Mouse (Mus musculus): ENCODE results near the gene Daam1. TPM values are rescaled to one million over a fixed set of nuclear protein-coding genes. Genes with fewer than 3 reads are reported as not detected.
A peak's percentile ranks its signal among the peaks of the same experiment; 100 is the strongest.

Daam1 gene
- polyA plus RNA-seq, 1 experiment from 2014 or later = 8.5 TPM

- H3K9me3 ChIP-seq (ENCODE audit: control insufficient read depth, low read length) = no peaks in the 10 kb centered on the region
- ATAC-seq (ENCODE audit: insufficient number of reproducible peaks, low FRiP score, low TSS enrichment, low read depth) = peak; percentile 8; the same call in 1 of the 2 replicates
- H3K4me2 ChIP-seq (ENCODE audit: low read depth, severe bottlenecking) = no peak overlapping the region
- no peak overlapping the region for H3K4me3 ChIP-seq (ENCODE audit: low read depth, low read length)
- WGBS = 37% methylated on average over 10 of the region's 10 CpGs
- no peaks in the 10 kb centered on the region for H3K36me3 ChIP-seq (ENCODE audit: control insufficient read depth, insufficient read depth, low read length)
- no peak overlapping the region for H3K9ac ChIP-seq (ENCODE audit: low read length)
- H3K4me1 ChIP-seq (ENCODE audit: control insufficient read depth, insufficient read depth, low read length) = peaks cover 22% of the 10 kb centered on the region
- peak; percentile 38 for DNase-seq (ENCODE audit: low spot score)
- H3K27me3 ChIP-seq (ENCODE audit: control insufficient read depth, insufficient read depth, low read length) = no peaks in the 10 kb centered on the region
- H3K27ac ChIP-seq (replicated peaks; ENCODE audit: low read depth, low read length) = peak overlapping the region; percentile 15; the same call in 1 of the 2 replicates
Observed at GRCm38 (mm10) chr12:71855730-71856479, 25.0 kb downstream of the Daam1 start.

- no peak overlapping the region for H3K4me2 ChIP-seq (ENCODE audit: low read depth, severe bottlenecking)
- no peak overlapping the region for H3K4me3 ChIP-seq (ENCODE audit: low read depth, low read length)
- H3K4me1 ChIP-seq (ENCODE audit: control insufficient read depth, insufficient read depth, low read length) = peaks cover 23% of the 10 kb centered on the region
- H3K36me3 ChIP-seq (ENCODE audit: control insufficient read depth, insufficient read depth, low read length) = no peaks in the 10 kb centered on the region
- H3K9ac ChIP-seq (ENCODE audit: low read length) = no peak overlapping the region
- H3K9me3 ChIP-seq (ENCODE audit: control insufficient read depth, low read length) = no peaks in the 10 kb centered on the region
- DNase-seq (ENCODE audit: low spot score) (no peak), ATAC-seq (ENCODE audit: insufficient number of reproducible peaks, low FRiP score, low TSS enrichment, low read depth) (no peak)
- H3K27ac ChIP-seq (replicated peaks; ENCODE audit: low read depth, low read length) = no peak overlapping the region
- no peaks in the 10 kb centered on the region for H3K27me3 ChIP-seq (ENCODE audit: control insufficient read depth, insufficient read depth, low read length)
Observed at GRCm38 (mm10) chr12:71856480-71856754, 25.5 kb downstream of the Daam1 start.

- H3K9me3 ChIP-seq (ENCODE audit: control insufficient read depth, low read length) = no peaks in the 10 kb centered on the region
- H3K27ac ChIP-seq (replicated peaks; ENCODE audit: low read depth, low read length) = no peak overlapping the region
- DNase-seq (ENCODE audit: low spot score) (no peak), ATAC-seq (ENCODE audit: insufficient number of reproducible peaks, low FRiP score, low TSS enrichment, low read depth) (no peak)
- WGBS = 82% methylated on average over 5 of the region's 5 CpGs
- H3K4me3 ChIP-seq (ENCODE audit: low read depth, low read length) = no peak overlapping the region
- H3K36me3 ChIP-seq (ENCODE audit: control insufficient read depth, insufficient read depth, low read length) = no peaks in the 10 kb centered on the region
- H3K4me1 ChIP-seq (ENCODE audit: control insufficient read depth, insufficient read depth, low read length) = peaks cover 32% of the 10 kb centered on the region
- H3K27me3 ChIP-seq (ENCODE audit: control insufficient read depth, insufficient read depth, low read length) = no peaks in the 10 kb centered on the region
- no peak overlapping the region for H3K9ac ChIP-seq (ENCODE audit: low read length)
- H3K4me2 ChIP-seq (ENCODE audit: low read depth, severe bottlenecking) = no peak overlapping the region
Observed at GRCm38 (mm10) chr12:71859096-71859495, 28.2 kb downstream of the Daam1 start.

DNA sequence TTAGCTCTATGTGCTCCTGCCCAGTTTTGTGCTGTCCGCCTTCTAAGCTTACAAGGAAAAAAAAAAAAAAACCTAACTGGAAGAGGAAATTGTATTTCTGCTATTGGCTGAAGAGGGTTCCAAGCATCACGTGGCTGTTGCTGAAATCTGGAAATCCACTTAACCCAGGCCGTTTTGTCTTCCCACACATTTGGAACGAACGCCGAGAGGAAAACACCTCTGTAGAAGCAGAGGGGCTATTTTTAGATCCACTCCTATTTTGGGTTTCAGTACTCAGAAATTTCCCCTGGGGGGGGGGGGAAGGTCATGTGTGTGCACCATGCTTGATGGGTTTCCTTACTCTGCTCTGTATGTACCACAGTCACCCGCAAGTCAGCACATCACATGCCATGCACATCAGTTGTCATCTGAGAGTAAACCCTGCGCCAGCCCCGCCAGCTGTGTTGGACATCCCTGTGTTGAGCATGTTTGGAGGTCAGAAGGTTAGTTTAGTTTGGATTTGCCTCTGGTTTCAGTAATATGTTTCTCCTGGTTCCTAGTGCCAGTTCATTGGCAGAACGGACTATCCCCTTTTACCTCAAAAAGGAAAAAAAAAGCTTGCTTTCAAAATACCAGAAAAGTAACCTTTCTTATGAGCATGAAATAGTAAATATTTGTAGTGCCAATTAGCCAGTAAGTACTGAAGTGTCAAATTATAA is 33.1 kb downstream of the Daam1 start:
- Histone ChIP-seq H3K27ac (replicated peaks; ENCODE audit: low read depth, low read length) (no peak overlapping the region; the same call in 1 of the 2 replicates), H3K9me3 (ENCODE audit: control insufficient read depth, low read length) (no peaks in the 10 kb centered on the region), H3K27me3 (ENCODE audit: control insufficient read depth, insufficient read depth, low read length) (no peaks in the 10 kb centered on the region), H3K9ac (ENCODE audit: low read length) (no peak overlapping the region), H3K4me2 (ENCODE audit: low read depth, severe bottlenecking) (no peak overlapping the region), H3K4me3 (ENCODE audit: low read depth, low read length) (no peak overlapping the region), H3K4me1 (ENCODE audit: control insufficient read depth, insufficient read depth, low read length) (peaks cover 29% of the 10 kb centered on the region), H3K36me3 (ENCODE audit: control insufficient read depth, insufficient read depth, low read length) (no peaks in the 10 kb centered on the region)
- peak; percentile 48 for DNase-seq (ENCODE audit: low spot score)
- 56% methylated on average over 10 of the region's 10 CpGs for WGBS
- peak; percentile 59; the same call in 1 of the 2 replicates for ATAC-seq (ENCODE audit: insufficient number of reproducible peaks, low FRiP score, low TSS enrichment, low read depth)

GRCm38 (mm10) chr12:71864544-71864897 is 33.6 kb downstream of the Daam1 start:
- Histone ChIP-seq H3K4me1 (ENCODE audit: control insufficient read depth, insufficient read depth, low read length) (peaks cover 29% of the 10 kb centered on the region), H3K27ac (replicated peaks; ENCODE audit: low read depth, low read length) (no peak overlapping the region), H3K36me3 (ENCODE audit: control insufficient read depth, insufficient read depth, low read length) (no peaks in the 10 kb centered on the region), H3K9ac (ENCODE audit: low read length) (no peak overlapping the region), H3K9me3 (ENCODE audit: control insufficient read depth, low read length) (no peaks in the 10 kb centered on the region), H3K4me2 (ENCODE audit: low read depth, severe bottlenecking) (no peak overlapping the region), H3K4me3 (ENCODE audit: low read depth, low read length) (no peak overlapping the region), H3K27me3 (ENCODE audit: control insufficient read depth, insufficient read depth, low read length) (no peaks in the 10 kb centered on the region)
- ATAC-seq (ENCODE audit: insufficient number of reproducible peaks, low FRiP score, low TSS enrichment, low read depth) = no peak
- WGBS = 15% methylated on average over 3 of the region's 3 CpGs
- DNase-seq (ENCODE audit: low spot score) = no peak

GRCm38 (mm10) chr12:71865937-71866336 is 35.1 kb downstream of the Daam1 start:
- ATAC-seq (ENCODE audit: insufficient number of reproducible peaks, low FRiP score, low TSS enrichment, low read depth) = no peak
- Histone ChIP-seq H3K4me1 (ENCODE audit: control insufficient read depth, insufficient read depth, low read length) (peaks cover 24% of the 10 kb centered on the region), H3K4me3 (ENCODE audit: low read depth, low read length) (no peak overlapping the region), H3K9me3 (ENCODE audit: control insufficient read depth, low read length) (no peaks in the 10 kb centered on the region), H3K4me2 (ENCODE audit: low read depth, severe bottlenecking) (no peak overlapping the region), H3K27me3 (ENCODE audit: control insufficient read depth, insufficient read depth, low read length) (no peaks in the 10 kb centered on the region), H3K9ac (ENCODE audit: low read length) (no peak overlapping the region), H3K36me3 (ENCODE audit: control insufficient read depth, insufficient read depth, low read length) (no peaks in the 10 kb centered on the region), H3K27ac (replicated peaks; ENCODE audit: low read depth, low read length) (no peak overlapping the region)
- no peak for DNase-seq (ENCODE audit: low spot score)
- WGBS = 56% methylated on average over 3 of the region's 3 CpGs

- no peaks in the 10 kb centered on the region for H3K36me3 ChIP-seq (ENCODE audit: control insufficient read depth, insufficient read depth, low read length)
- DNase-seq (ENCODE audit: low spot score) = no peak
- no peak overlapping the region for H3K9ac ChIP-seq (ENCODE audit: low read length)
- WGBS = 50% methylated on average over 9 of the region's 9 CpGs
- H3K27me3 ChIP-seq (ENCODE audit: control insufficient read depth, insufficient read depth, low read length) = no peaks in the 10 kb centered on the region
- H3K27ac ChIP-seq (replicated peaks; ENCODE audit: low read depth, low read length) = no peak overlapping the region
- H3K4me3 ChIP-seq (ENCODE audit: low read depth, low read length) = no peak overlapping the region
- ATAC-seq (ENCODE audit: insufficient number of reproducible peaks, low FRiP score, low TSS enrichment, low read depth) = no peak
- no peak overlapping the region for H3K4me2 ChIP-seq (ENCODE audit: low read depth, severe bottlenecking)
- no peaks in the 10 kb centered on the region for H3K9me3 ChIP-seq (ENCODE audit: control insufficient read depth, low read length)
- H3K4me1 ChIP-seq (ENCODE audit: control insufficient read depth, insufficient read depth, low read length) = peaks cover 24% of the 10 kb centered on the region
Observed at GRCm38 (mm10) chr12:71867345-71868240, 36.7 kb downstream of the Daam1 start.

GRCm38 (mm10) chr12:71870644-71871043 is 39.8 kb downstream of the Daam1 start:
- H3K4me1 ChIP-seq (ENCODE audit: control insufficient read depth, insufficient read depth, low read length) = peaks cover 7% of the 10 kb centered on the region
- H3K4me2 ChIP-seq (ENCODE audit: low read depth, severe bottlenecking) = no peak overlapping the region
- no peaks in the 10 kb centered on the region for H3K27me3 ChIP-seq (ENCODE audit: control insufficient read depth, insufficient read depth, low read length)
- DNase-seq (ENCODE audit: low spot score) = no peak
- 92% methylated on average over 6 of the region's 6 CpGs for WGBS
- no peak overlapping the region for H3K9ac ChIP-seq (ENCODE audit: low read length)
- no peak overlapping the region for H3K27ac ChIP-seq (replicated peaks; ENCODE audit: low read depth, low read length)
- no peak for ATAC-seq (ENCODE audit: insufficient number of reproducible peaks, low FRiP score, low TSS enrichment, low read depth)
- H3K4me3 ChIP-seq (ENCODE audit: low read depth, low read length) = no peak overlapping the region
- H3K36me3 ChIP-seq (ENCODE audit: control insufficient read depth, insufficient read depth, low read length) = no peaks in the 10 kb centered on the region
- no peaks in the 10 kb centered on the region for H3K9me3 ChIP-seq (ENCODE audit: control insufficient read depth, low read length)

Data from limb, embryonic 11.5 days (tissue).